Mouse (Mus musculus): ENCODE data around the gene Slc28a3.

Gene Slc28a3

GRCm38 (mm10) chr13:58523761-58524117 is 86.9 kb downstream of the Slc28a3 start:
- DNase-seq (ENCODE audit: inconsistent age in 2 of 2, low spot score in 1 of 2): no peak

- no peak for DNase-seq (ENCODE audit: inconsistent age in 2 of 2, low spot score in 1 of 2)
These were observed 87.5 kb downstream of the Slc28a3 start for GRCm38 (mm10) chr13:58523011-58523760.

DNA sequence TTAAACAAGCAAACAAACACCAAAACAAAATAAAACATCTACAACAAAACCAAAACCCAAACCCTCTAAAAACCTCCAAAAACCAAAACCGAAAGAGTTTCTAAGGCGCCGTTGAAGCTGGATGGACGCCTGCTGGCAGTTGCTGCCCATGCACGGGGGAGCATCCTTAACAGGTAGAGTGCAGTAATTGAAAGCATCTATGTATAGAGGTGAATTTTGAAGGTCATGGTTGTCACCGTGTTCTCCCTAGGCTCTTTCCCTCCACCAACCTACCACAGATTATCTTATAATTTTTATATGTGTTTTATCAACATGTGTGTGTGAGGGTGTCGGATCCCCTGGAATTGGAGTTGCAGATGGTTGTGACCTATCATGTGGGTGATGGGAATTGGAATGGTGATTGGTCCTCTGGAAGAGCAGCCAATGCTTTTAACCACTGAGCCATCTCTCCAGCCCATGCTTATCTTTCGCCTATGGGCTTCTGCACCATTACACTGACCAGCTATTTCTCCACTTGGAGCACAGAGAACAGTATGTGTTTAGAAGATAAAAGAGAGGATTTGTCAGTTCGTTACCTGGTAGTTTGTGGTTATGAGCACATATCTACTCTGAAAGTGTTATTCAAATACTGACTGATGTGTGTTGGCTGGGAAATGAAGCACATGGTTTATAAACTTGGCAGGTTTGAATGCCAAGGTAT is 89.2 kb downstream of the Slc28a3 start:
- no peak for DNase-seq (ENCODE audit: inconsistent age in 2 of 2, low spot score in 1 of 2)

DNA sequence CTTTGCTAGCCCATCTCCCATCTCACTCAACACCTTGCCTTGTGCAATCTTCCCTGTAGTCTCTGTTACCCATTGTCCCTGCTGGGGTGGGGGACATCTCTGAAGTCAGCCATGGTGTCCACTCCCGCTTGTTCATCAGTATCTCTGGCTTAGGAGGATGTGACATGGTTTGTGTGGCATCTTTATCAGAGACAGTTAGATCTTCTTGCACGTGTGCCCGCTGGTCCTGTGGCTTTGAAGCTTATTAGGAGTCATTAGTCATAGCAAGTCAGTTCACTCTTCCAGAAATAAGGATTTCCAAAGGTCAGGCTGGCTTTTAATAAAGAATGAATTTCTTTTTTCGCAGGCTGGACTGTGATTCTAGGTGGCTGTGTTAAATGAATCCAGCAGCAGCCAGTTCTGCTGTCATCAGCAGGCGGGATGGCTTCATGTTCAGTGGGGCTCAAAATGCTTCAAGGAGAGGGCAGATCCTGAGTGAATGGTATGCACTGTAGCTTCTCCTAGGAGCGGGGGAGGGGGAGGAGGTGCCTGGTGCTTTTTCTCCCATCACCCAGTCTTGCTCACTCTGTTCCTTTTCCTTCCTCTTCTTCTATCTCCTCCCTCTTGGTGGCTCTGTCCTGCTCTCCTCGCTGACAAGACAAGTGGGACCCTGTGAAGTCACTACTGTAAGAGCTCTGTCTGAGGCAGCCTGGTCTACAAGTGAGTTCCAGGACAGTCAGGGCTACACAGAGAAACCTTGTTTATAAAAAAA is 89.9 kb downstream of the Slc28a3 start:
- DNase-seq (ENCODE audit: inconsistent age in 2 of 2, low spot score in 1 of 2): no peak

- DNase-seq (ENCODE audit: inconsistent age in 2 of 2, low spot score in 1 of 2): no peak
These were observed 90.6 kb downstream of the Slc28a3 start for GRCm38 (mm10) chr13:58520028-58520427.

DNA sequence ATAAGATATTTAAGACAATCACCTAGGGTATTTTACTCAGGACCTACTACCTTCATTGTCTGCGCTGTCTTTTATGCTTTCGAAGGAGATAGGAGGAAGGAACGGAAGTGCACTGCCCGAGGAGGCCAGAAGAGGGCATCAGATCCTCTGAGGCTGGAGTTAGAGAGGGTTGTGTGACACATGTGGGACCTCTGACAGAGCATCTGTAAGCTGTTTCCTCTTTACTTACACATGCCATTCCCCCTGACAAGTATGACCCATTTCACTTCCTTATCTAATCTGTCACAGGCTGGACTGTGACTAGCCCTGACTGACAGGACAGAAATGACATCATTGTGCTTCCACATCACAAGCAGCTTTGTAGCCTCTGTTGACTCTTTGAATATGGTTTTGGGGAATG is 94.4 kb downstream of the Slc28a3 start:
- no peak for DNase-seq (ENCODE audit: inconsistent age in 2 of 2, low spot score in 1 of 2)

DNA sequence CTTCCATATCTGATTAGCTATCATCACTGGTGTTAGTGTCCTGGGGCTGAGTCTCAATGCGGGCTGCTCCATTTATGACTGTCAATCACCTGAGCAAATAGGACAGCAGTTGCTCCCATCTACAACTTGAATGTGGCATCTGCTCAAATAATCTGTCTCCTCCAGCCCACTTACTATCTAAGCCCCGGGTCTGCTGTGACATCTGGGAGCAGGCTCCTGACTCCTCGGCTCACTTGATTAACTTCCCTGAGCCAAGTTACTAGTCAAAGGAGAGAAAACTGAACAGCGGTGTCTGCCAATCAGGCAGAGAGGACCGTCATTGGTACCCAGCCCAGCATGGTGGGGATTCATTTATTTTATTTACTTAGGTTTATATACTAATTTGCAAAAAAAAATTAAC is 95.0 kb downstream of the Slc28a3 start:
- DNase-seq (ENCODE audit: inconsistent age in 2 of 2, low spot score in 1 of 2): no peak

DNA sequence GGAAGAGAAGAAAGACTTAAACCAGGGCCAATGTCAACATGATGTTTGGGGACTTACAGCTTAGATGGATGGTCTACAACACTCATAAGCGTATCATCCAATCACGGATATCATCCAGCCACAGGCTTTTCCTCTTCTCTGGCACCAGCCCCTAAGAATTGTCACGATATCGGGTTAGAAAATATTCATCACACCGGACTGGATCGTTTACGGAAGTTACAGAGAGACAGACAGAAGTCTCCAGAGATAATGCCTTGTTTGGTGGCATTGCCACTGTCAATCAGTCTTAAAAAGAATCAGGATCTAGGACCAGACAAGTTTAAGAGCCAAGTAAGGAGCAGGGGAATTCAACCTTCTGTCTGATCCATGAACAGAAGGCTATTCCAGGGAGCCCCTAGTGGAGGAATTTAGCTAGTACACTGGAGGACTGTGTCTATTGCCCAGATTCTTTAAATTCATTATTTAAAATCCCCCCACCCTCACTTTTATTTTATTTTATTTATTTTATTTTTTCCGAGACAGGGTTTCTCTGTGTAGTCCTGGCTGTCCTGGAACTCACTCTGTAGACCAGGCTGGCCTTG is 96.4 kb downstream of the Slc28a3 start:
- peak in 1 of 2 experiments; percentile 62 for DNase-seq (ENCODE audit: inconsistent age in 2 of 2, low spot score in 1 of 2)

DNA sequence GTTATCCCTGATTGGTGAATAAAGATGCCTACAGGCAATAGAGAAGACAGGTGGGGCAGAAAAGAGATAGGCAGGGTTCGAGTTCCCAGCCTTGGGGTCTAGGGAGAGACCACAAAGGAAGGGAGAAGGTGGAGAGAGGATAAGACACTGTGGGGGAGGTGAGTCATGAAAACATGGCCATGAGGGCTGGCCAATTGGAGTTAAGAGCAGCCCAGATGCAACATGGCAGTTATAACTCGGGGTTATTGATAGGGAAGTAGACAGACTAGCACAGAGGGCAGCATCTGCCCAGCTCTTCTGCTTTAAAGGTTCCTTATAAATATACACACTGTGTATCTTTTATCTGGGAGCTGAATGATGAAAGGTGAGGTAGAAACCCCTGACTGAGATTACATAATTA is 98.8 kb downstream of the Slc28a3 start:
- DNase-seq (ENCODE audit: inconsistent age in 2 of 2, low spot score in 1 of 2): no peak

GRCm38 (mm10) chr13:58511248-58511647 is 99.4 kb downstream of the Slc28a3 start:
- DNase-seq (ENCODE audit: inconsistent age in 2 of 2, low spot score in 1 of 2): no peak

GRCm38 (mm10) chr13:58509241-58509640 is 101.4 kb downstream of the Slc28a3 start:
- no peak for DNase-seq (ENCODE audit: inconsistent age in 2 of 2, low spot score in 1 of 2)

- peak in 1 of 2 experiments; percentile 33 for DNase-seq (ENCODE audit: inconsistent age in 2 of 2, low spot score in 1 of 2)
These were observed 107.1 kb downstream of the Slc28a3 start for GRCm38 (mm10) chr13:58503610-58504009.

DNA sequence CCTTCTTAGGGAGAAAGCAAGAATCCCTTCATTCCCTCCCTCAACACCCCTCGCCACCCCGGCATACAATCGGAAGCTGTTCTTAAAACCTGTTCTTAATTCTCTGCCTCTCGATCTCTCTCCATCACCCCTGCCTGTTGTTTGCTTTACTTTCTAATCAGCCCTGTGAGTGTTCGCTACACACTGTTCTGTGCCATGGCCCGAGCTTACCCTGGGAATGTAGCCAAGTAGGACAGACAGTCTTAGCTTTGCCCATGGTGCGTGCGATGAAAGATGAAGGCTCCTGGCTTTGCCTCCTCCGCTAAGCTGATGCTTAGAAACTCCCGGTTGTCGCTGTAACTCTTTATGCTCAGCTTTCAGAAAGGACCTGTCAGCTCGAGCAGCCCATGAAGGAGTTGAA is 112.9 kb downstream of the Slc28a3 start:
- DNase-seq (ENCODE audit: inconsistent age in 2 of 2, low spot score in 1 of 2): peak in 1 of 2 experiments; percentile 24
